11 mouse cellular contexts compared by ENCODE assay signal in the genomic region with DNA sequence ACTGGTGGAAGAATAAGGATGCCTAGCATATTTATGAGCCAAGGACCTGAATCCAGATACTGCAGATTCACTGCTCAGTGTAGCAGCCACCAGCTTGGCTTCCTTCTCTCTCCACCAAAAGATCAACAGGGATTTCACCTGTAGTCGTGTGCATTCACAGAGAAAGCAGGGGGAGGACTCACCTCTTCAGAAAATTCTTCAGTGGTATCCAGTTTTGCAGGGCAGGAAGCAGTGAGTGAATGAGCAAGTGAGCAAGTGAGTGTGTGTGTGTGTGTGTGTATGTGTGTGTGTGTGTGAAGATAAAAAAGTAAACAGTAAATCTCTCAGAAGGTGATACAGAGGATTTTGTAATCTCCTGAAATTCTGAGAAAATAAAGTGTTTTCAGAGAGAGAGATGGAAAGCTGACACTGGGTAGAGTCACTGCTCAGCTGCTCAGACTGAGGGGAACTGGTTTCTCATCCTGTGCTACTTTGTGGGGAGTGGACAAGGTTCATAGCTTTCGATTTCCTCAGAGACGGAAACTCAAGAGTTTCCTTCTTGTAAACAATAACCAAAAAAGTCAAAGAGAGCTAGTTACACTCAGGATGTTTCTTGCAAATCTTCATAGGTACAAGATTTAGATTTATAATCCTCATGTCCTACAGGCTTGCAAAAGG. TPM values are rescaled to one million over a fixed set of nuclear protein-coding genes. Genes with fewer than 3 reads are reported as not detected.
"Had no signal": no experiment of that assay in that cellular context is flagged by ENCODE, and none has a peak within 500 bp of the region (broad histone marks: within the 10 kb centered on the region; RNA-seq: fewer than 3 reads in every experiment).

A gene (minus strand): TSS at position 437 of the 657 bp plus-strand sequence.

RNA-seq across cellular contexts. Expression of the gene that starts here (rescaled TPM):
- total RNA-seq: layer of hippocampus, postnatal 25 days; left cerebral cortex, adult 2 months; left cerebral cortex, postnatal 14 days had no signal
- polyA plus RNA-seq: kidney, embryonic 16.5 days; limb, embryonic 10.5 days; liver, embryonic 12.5 days; midbrain, embryonic 12.5 days; midbrain, postnatal 0 days; myocyte; neural tube, embryonic 13.5 days; stomach, embryonic 14.5 days had no signal
